Mouse (Mus musculus) kidney, postnatal 25 days (tissue): ENCODE results near the gene Krt80.
"Not testable (repeated sequence)": the region's sequence is repeated elsewhere in the genome, so short reads cannot be mapped to it uniquely, and the experiment has no call there.

Experiments used
- DNase-seq, 2 experiments: peaks; one replicate each; pipeline ENCODE4 v3.0.0; 2021; ENCODE audit warnings: mixed read lengths in 2 of 2

Gene Krt80

GRCm38 (mm10) chr15:101339537-101339936 lies 30.4 kb downstream of the Krt80 start:
- DNase-seq, result peak; percentile 87 to 97

GRCm38 (mm10) chr15:101338359-101338758 lies 31.6 kb downstream of the Krt80 start:
- no peak for DNase-seq

DNA sequence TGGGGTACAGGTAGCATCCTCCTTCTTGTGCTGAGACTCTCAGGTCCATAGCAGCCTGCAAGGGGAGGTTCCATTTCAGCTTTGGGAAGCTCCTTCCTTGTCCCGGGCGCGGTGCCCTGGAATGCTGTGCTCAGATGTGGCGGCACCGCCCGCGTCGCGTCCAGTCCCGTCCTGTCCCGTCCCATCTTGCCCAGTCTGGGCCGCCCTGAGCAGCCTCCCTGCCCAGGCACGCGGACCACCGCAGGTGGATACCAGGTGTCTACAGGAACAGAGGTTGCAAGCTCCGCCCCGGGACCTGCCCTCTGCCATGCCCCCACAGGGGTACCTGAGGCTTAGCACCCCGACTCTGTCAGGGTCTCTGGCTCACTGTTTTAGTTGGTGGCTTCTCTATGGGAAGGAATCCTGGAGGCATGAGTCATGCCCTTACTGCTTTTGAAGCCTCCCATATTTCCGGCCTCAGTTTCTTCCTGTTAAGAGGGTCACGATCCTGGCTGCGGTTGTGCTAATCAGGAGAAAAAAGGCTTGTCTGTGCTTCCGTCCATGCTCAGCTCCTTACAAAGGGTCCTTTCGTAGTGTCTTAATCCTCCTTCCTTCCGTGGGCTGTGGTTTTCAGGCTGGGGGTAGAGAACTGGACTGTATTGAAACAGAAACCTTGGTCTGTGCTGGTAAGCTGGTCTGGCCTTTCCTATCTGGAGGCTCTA lies 33.3 kb downstream of the Krt80 start:
- DNase-seq, result peak; percentile 41 to 69

- DNase-seq, result no peak
These were observed 36.3 kb downstream of the Krt80 start for GRCm38 (mm10) chr15:101333648-101334047.

DNA sequence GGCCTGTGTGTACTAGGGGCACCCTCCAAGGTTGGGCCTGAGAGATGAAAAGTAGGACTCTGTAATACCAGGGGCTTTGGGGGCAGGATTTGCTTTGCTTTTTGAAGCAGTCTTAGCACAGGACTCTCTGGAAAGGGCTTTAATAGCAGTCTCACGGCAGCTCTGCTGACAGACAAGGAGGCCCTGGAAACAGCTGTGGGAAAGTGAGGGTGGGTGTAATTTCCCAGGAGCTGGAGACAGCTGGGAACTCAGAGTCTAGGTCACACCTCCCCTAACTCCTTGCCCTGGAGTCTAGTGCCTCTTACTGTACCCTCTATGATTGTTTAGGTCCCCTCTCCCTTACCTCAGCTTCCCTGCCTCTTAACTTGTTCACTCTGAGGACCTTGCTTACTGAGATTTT lies 36.8 kb downstream of the Krt80 start:
- DNase-seq, result no peak

- peak in 1 of 2 experiments; percentile 65 for DNase-seq
These were observed 37.6 kb downstream of the Krt80 start for GRCm38 (mm10) chr15:101332370-101332769.

DNA sequence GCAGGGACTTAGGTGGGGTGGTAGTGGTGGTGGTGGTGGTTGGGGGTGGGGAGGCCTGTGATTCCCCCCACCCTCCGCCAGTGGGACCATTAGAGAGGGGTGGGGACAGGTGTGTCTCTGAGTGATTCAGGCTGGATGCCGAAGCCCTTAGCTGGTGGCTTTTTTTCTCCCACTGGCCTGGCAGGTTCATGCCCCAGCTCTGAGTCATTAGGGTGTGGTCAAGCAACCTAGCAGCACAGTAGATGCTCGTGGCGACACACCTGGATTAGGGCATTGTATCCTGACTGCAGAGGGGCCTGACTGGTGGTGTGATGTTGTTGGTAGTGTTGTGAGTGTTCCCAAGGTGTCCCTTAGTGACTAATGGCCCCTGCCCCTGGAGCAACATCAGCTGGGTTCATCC lies 38.9 kb downstream of the Krt80 start:
- DNase-seq, result no peak

DNA sequence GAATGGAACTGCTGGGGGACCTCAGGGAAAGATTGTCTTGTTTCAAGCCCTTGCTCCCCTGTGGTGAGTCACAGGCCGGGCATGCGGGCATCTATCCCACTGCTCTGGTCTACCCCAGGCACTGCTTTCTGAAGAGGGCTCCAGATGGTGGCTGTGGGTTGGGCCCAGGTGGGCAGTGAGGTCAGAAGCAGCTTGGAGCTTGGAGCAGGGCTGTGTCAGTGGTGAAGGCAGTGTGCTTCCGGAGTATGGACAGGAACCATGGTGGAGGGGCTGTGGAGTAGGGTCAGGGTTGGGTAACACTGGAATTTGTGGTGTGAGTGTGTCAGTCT lies 40.4 kb downstream of the Krt80 start:
- no peak for DNase-seq

- DNase-seq, result no peak
These were observed 40.9 kb downstream of the Krt80 start for GRCm38 (mm10) chr15:101328876-101329563.

GRCm38 (mm10) chr15:101327282-101327681 lies 42.7 kb downstream of the Krt80 start:
- peak; percentile 88 to 89 for DNase-seq

DNA sequence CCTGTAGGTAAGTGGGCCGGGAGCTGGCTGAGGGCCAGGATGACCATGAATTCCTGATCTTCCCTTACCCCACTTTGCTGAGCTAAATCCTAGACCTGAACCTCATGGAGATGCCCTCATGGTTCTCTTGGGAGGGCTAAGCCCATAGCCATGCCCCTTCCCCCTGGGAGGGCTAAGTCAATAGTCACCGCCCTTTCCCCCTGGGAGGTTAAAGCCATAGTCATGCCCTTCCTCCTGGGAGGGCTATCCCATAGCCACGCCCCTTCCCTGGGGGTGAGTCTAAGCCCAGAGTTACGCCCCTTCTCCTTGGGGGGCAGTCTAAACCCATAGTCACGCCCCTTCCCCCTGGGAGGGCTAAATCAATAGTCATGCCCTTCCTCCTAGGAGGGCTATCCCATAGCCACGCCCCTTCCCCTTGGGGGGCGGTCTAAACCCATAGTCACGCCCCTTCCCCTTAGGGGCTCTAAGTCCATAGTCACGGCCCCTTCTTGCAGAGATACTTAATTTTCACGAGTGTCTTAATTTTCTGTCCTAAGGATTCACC lies 43.9 kb downstream of the Krt80 start:
- peak in 1 of 2 experiments; percentile 46 for DNase-seq

GRCm38 (mm10) chr15:101324409-101324808 lies 45.6 kb downstream of the Krt80 start:
- not testable (repeated sequence) for DNase-seq

- no peak for DNase-seq
These were observed 46.5 kb downstream of the Krt80 start for GRCm38 (mm10) chr15:101323511-101323910.

- DNase-seq, result no peak
These were observed 47.3 kb downstream of the Krt80 start for GRCm38 (mm10) chr15:101322640-101323039.

- DNase-seq, result no peak
These were observed 47.9 kb downstream of the Krt80 start for GRCm38 (mm10) chr15:101322106-101322505.

DNA sequence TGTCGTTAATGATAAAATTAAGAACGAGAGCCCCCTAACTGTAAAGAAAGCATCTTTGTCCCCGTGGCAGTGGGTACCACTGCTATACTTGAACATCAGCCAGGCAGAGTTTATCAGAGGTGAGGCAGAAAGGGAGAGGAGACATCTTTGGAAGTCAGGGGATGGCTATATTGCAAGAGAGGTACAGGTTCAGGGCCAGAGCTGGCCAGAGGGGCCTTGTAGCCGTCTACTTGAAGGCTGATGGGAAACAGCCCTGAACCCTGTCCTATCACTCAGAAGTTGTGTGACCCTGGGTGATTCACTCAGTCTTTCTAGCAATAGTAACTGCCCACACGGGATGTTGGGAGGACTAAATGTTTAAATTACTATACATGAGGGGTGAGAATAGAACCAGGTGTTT lies 48.8 kb downstream of the Krt80 start:
- no peak for DNase-seq

DNA sequence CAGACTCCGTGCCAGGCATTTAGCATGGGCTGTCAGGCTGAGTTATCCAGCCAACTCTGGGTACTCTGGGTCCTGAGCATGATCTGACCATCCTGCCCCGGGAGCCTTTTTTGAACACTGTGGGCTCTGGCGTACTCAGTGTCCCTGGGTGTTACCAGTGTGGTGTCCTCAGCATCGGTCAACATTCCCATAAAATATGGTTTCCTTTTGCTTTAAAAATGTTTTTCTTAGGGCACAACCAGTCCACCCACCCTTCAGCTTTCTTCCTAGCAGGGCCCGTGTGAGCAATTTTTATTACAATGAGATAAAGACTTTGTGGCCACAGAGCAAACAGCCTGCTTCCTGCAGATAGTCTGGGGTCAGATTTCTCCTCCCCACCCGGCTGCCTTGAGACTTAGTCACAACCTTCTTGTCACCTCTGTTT lies 49.3 kb downstream of the Krt80 start:
- DNase-seq, result peak; percentile 64 to 81

DNA sequence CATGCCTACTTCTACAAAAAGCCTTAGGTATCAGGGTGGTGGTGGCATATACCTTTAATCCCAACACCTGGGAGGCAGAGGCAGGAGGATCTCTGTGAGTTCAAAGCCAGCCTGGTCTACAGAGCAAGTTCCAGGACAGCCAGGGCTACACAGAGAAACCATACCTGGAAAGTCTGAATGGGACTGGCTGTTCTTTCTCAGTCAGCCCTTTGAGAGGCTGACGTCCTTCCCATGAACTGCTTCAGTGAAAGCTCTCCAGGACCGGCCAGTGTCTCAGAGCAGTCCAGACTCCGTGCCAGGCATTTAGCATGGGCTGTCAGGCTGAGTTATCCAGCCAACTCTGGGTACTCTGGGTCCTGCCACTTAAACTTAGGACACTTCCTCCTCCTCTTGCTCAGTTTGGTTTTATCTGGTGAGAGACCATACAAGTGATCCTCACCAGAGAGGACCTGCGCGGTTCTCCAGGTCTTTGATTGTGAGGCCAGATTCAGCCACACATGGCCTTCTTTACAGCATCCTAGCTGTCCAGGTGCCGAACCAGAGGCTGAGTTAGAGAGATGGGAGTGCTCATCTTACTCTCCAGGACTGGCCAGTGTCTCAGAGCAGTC lies 49.8 kb downstream of the Krt80 start:
- DNase-seq, result no peak

DNA sequence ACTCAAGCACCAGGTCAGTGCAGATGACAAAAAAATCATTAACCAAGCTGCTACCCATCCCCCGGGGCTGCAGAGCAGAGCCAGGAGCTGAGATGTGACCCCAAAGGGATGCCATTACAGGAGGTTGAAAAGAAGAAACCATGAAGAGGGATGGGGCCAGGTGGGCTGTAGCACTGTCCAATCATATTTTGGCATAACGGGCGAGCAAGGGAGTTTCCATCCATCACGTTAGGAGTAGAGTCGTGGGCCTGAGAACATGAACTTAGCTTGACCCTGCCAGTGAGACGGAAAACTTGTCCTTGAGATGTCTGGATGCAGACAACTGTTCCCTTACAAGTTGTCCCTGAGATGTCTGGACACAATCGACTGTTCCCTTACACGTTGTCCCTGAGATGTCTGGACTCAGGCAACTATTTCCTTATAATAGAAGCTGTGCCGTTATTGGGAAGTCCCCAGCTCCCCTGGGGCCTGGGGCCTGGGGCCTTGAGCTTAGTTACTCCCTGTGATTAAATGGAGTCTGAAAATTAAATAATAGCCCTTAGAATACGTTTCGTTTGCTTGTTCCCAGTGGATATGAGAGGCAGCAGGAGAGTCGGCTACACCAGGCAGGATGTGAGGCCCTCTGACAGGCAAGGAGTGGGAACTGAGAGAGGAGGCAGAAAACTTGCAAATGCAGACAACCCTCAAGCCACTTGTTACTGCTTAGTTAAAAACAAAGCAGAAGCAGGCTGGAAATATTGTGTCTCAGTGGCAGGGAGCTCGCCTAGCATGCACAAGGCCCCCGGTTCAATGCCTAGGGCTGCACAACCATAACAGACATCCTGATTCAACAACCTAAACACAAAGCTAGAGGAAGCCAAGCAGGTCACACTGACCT lies 50.8 kb downstream of the Krt80 start:
- peak in 1 of 2 experiments; percentile 77 for DNase-seq

GRCm38 (mm10) chr15:101317814-101318500 lies 52.0 kb downstream of the Krt80 start:
- no peak for DNase-seq

- peak in 1 of 2 experiments; percentile 52 for DNase-seq
These were observed 52.8 kb downstream of the Krt80 start for GRCm38 (mm10) chr15:101316913-101317813.
